Mouse (Mus musculus) G1E (cell line): ENCODE measurements around the gene Akap13.

Source experiments
- CTCF ChIP-seq: IDR thresholded peaks from 2 replicates; pipeline ENCODE4 v1.5.1; 2012; ENCODE audit warnings: low read depth, low read length, inconsistent platforms, mixed read lengths
- GATA1 ChIP-seq: IDR thresholded peaks from 2 replicates; pipeline ENCODE4 v1.6.1; 2012; ENCODE audit warnings: borderline replicate concordance, low read length, inconsistent platforms, mixed read lengths
- POLR2AphosphoS5 ChIP-seq: IDR thresholded peaks from 2 replicates; pipeline ENCODE4 v1.6.1; 2012; ENCODE audit warnings: low read depth, low read length, inconsistent platforms; ENCODE audit not compliant: insufficient replicate concordance
- TAL1 ChIP-seq: conservative IDR thresholded peaks from 2 replicates; pipeline ENCODE4 v1.6.1; 2012; ENCODE audit warnings: low read depth, low read length, inconsistent platforms, mixed read lengths

DNA sequence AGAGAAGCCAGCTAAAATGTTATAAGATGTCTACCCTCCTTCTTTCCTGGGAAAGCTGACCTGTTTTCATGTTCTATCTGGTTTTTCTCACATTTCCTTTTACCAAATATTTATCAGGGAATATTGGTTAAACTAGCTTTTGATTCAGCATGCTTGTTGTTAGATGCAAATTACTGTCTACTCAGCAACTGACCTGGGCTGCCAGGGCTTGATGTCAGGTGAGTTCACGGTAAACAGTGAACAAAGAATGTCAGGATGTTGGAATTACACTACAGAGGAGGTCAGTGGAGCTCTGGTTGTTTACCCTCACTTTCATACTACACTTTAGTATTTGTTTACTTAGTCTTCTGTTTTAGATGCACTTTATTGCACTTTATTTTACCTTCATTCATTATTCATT is 5.0 kb downstream of the Akap13 start:
- TF ChIP-seq CTCF: no peak
- no peak for TF ChIP-seq GATA1
- TF ChIP-seq POLR2AphosphoS5: no peak
- TF ChIP-seq TAL1: no peak
